Mouse (Mus musculus) lung, adult 2 months (tissue): ENCODE measurements around the gene Entpd3.
A peak's percentile ranks its signal among the peaks of the same experiment; 100 is the strongest.

Source experiments
- CTCF ChIP-seq: fragments of 200-500 bp; IDR thresholded peaks from 2 replicates; pipeline ENCODE4 v1.5.1; 2011; ENCODE audit warnings: mild to moderate bottlenecking, low read length, control low read depth; ENCODE audit not compliant: insufficient read depth
- POLR2A ChIP-seq: fragments of 200-500 bp; IDR thresholded peaks from 2 replicates; pipeline ENCODE4 v1.6.1; 2011; ENCODE audit warnings: low read depth, mild to moderate bottlenecking, control low read depth, low read length, borderline replicate concordance; ENCODE audit errors: extremely low read depth

GRCm38 (mm10) chr9:120582619-120583308 is 43.1 kb downstream of the Entpd3 start:
- peak; percentile 30; the same call in 1 of the 2 replicates for TF ChIP-seq POLR2A
- peak; percentile 77 for TF ChIP-seq CTCF
